Mouse (Mus musculus) G1E (cell line): Measurements from ENCODE around the gene Tns1.

ENCODE experiments used
- CTCF ChIP-seq: IDR thresholded peaks from 2 replicates; pipeline ENCODE4 v1.5.1; 2012; ENCODE audit warnings: low read depth, low read length, inconsistent platforms, mixed read lengths
- GATA1 ChIP-seq: IDR thresholded peaks from 2 replicates; pipeline ENCODE4 v1.6.1; 2012; ENCODE audit warnings: borderline replicate concordance, low read length, inconsistent platforms, mixed read lengths
- GATA2 ChIP-seq: IDR thresholded peaks from 2 replicates; pipeline ENCODE4 v1.6.1; 2012; ENCODE audit warnings: low read depth, low read length, inconsistent platforms, borderline replicate concordance
- POLR2AphosphoS5 ChIP-seq: IDR thresholded peaks from 2 replicates; pipeline ENCODE4 v1.6.1; 2012; ENCODE audit warnings: low read depth, low read length, inconsistent platforms; ENCODE audit not compliant: insufficient replicate concordance
- TAL1 ChIP-seq: conservative IDR thresholded peaks from 2 replicates; pipeline ENCODE4 v1.6.1; 2012; ENCODE audit warnings: low read depth, low read length, inconsistent platforms, mixed read lengths

- TF ChIP-seq CTCF = no peak
- TF ChIP-seq POLR2AphosphoS5 = no peak
- no peak for TF ChIP-seq GATA1
- TF ChIP-seq TAL1 = no peak
- no peak for TF ChIP-seq GATA2
These were observed 6.8 kb upstream of the Tns1 start for GRCm38 (mm10) chr1:74130883-74131659.
